Mouse (Mus musculus) C2C12 (cell line): ENCODE measurements around the gene Olfr113. TPM values are rescaled to one million over a fixed set of nuclear protein-coding genes. Genes with fewer than 3 reads are reported as not detected.

Experiments used
- H3K27me3 ChIP-seq: one replicate; pipeline ENCODE4 v1.6.1; 2011; ENCODE audit not compliant: control insufficient read depth, insufficient read depth, insufficient read length
- H3K36me3 ChIP-seq: one replicate; pipeline ENCODE4 v1.6.1; 2011; ENCODE audit not compliant: control insufficient read depth, insufficient read depth
- H3K4me3 ChIP-seq: one replicate; pipeline ENCODE4 v1.5.1; 2011; ENCODE audit warnings: mild to moderate bottlenecking, control low read depth; ENCODE audit not compliant: poor library complexity, insufficient read depth, severe bottlenecking
- H3K79me2 ChIP-seq: one replicate; pipeline ENCODE4 v1.6.1; 2011; ENCODE audit not compliant: control insufficient read depth, insufficient read depth
- H3K79me3 ChIP-seq: one replicate; pipeline ENCODE4 v1.6.1; 2011; ENCODE audit warnings: low read depth, control low read depth
- H3ac ChIP-seq: one replicate; pipeline ENCODE3; 2011; ENCODE audit warnings: low read depth; ENCODE audit not compliant: control insufficient read depth, insufficient read length
- CEBPB ChIP-seq: IDR thresholded peaks from one replicate; pipeline ENCODE4 v1.6.1; 2011; ENCODE audit warnings: low read depth, mild to moderate bottlenecking, control low read depth, moderate library complexity
- CTCF ChIP-seq: IDR thresholded peaks from one replicate; pipeline ENCODE4 v1.5.1; 2011; ENCODE audit not compliant: control insufficient read depth, insufficient read depth, insufficient read length
- FOSL1 ChIP-seq: IDR thresholded peaks from one replicate; pipeline ENCODE4 v1.8.0; 2011; ENCODE audit warnings: mild to moderate bottlenecking, low read length; ENCODE audit not compliant: poor library complexity, insufficient read depth, severe bottlenecking
- MAX ChIP-seq: IDR thresholded peaks from one replicate; pipeline ENCODE4 v1.6.1; 2011; ENCODE audit warnings: mild to moderate bottlenecking, control low read depth
- MYOD1 ChIP-seq: IDR thresholded peaks from one replicate; pipeline ENCODE4 v1.6.1; 2011; ENCODE audit warnings: low read depth; ENCODE audit not compliant: control insufficient read depth, insufficient read length
- MYOG ChIP-seq: IDR thresholded peaks from one replicate; pipeline ENCODE4 v1.6.1; 2011; ENCODE audit not compliant: control insufficient read depth, insufficient read length; ENCODE audit errors: extremely low read depth
- USF1 ChIP-seq: IDR thresholded peaks from one replicate; pipeline ENCODE4 v1.6.1; 2011; ENCODE audit warnings: low read depth, mild to moderate bottlenecking, control low read depth, moderate library complexity
- long read RNA-seq, 2 experiments: library from polyadenylated mRNA; unstranded; transcript quantifications; one replicate each; pipeline ENCODE4 v2.0.0; 2019 to 2020
- polyA plus RNA-seq: library from polyadenylated mRNA; unstranded; fragments of >200 nt; fragmentation: generic; extraction: Trizol; gene quantifications from one replicate; pipeline ENCODE4 v1.2.1, GENCODE M21; 2012; ENCODE audit warnings: missing spikeins

The Olfr113 gene
- not detected for polyA plus RNA-seq
- long read RNA-seq, experiment 1, result 0 reads
- long read RNA-seq, experiment 2, result 0 reads

DNA sequence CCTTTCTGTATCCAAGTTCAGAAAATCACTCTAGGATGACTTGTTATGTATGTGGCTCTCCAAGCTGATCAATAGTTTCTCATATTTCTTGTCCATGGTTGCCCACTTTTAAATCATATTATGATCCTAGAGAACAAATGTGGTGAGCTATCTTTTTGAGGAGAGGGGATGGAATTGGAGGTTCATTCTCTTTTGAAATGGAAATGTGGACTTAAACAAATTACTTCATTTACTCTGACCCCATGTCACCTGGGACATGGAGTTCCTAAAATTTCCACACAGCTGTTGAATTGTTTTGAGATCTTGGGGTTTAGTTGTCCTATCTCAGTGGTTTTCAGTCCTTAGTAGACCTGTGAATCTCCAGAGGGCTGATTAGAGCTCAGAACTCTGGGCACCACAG lies at the start of gene Olfr113:
Olfr113 (minus strand) TSS at position 101 of the 400 bp plus-strand sequence.
- H3K79me2 ChIP-seq, result no peaks in the 10 kb centered on the region
- no peaks in the 10 kb centered on the region for H3K79me3 ChIP-seq
- no peaks in the 10 kb centered on the region for H3K27me3 ChIP-seq
- H3ac ChIP-seq, result no peak within 1 kb of the TSS
- no peak for TF ChIP-seq MYOG
- no peak for TF ChIP-seq MYOD1
- no peak for TF ChIP-seq CTCF
- TF ChIP-seq CEBPB, result no peak
- no peak for TF ChIP-seq FOSL1
- H3K36me3 ChIP-seq, result no peaks in the 10 kb centered on the region
- H3K4me3 ChIP-seq, result no peak within 1 kb of the TSS

DNA sequence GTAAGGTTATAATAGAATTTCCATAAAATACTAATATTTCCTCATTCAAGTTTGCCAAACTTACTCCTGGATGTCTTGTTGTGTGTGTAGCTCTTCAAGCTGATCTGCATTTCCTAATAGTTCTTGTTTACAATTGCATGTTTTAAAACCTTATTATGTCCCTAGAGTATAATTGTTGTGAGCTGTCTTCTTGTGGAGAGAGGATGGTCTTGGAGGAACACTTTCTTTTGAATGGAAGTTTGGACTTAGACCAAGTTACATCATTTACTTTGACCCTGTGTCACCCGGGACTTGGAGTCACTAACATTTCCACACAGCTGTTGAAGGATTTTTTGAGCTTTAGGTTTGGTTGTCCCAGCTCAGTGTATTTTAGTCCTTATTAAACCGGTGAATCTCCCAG lies 49.5 kb upstream of the Olfr113 start, which contains the start of the genes Olfr115 and Olfr116:
Olfr115 (minus strand) TSS at position 101 of the 400 bp plus-strand sequence.
Olfr116 (minus strand) TSS at position 191 of the 400 bp plus-strand sequence.
- Histone ChIP-seq H3K79me3 (no peaks in the 10 kb centered on the region), H3K36me3 (no peaks in the 10 kb centered on the region), H3K27me3 (no peaks in the 10 kb centered on the region), H3K79me2 (no peaks in the 10 kb centered on the region), H3ac (no peak within 1 kb of the TSS), H3K4me3 (no peak within 1 kb of the TSS)
- TF ChIP-seq MAX (no peak), FOSL1 (no peak), MYOD1 (no peak), CTCF (no peak), CEBPB (no peak), USF1 (no peak)

DNA sequence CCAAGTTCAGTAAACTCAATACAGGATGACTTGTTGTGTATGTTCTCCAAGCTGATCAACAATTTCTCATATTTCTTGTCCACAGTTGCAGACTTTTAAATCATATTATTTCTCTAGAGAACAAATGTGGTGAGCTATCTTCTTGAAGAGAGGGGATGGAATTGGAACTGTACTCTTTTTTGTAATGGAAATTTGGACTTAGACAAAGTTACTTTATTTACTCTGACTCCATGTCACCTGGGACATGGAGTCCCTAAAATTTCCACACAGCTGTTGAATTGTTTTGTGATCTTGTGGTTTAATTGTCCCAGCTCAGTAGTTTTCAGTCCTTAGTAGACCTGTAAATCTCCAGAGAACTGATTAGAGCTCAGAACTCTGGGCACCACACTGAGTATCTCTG lies 15.2 kb upstream of the Olfr113 start, which contains the start of gene Olfr114:
Olfr114 (minus strand) TSS at position 101 of the 400 bp plus-strand sequence.
- H3K36me3 ChIP-seq, result no peaks in the 10 kb centered on the region
- no peaks in the 10 kb centered on the region for H3K79me3 ChIP-seq
- TF ChIP-seq CTCF (no peak), USF1 (no peak), MYOD1 (no peak), MAX (no peak), MYOG (no peak), CEBPB (no peak), FOSL1 (no peak)

DNA sequence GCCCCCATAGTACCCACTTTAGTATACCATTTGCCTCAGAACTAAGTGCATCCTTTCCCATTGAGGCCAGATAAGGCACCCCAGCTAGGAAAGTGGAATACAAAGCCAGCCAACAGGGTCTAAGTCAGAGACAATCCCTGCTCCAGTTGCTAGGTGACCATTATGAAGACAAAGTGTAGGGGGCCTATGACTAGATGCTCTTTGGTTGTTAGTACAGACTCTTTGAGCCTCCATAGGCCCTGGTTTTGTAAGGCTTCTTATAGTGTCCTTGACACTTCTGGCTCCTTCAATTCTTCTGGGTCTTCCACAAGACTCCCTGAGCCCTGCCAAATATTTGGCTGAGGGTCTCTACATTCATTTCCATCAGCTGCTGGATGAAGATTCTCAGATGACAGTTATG lies 8.1 kb downstream of the Olfr113 start, which contains the start of gene Olfr112:
Olfr112 (minus strand) TSS at position 101 of the 400 bp plus-strand sequence.
- Histone ChIP-seq H3K36me3 (no peaks in the 10 kb centered on the region), H3K79me2 (no peaks in the 10 kb centered on the region), H3K4me3 (no peak within 1 kb of the TSS), H3K27me3 (no peaks in the 10 kb centered on the region), H3ac (no peak within 1 kb of the TSS), H3K79me3 (no peaks in the 10 kb centered on the region)
- TF ChIP-seq MAX, result no peak
- no peak for TF ChIP-seq MYOG
- TF ChIP-seq USF1, result no peak
- TF ChIP-seq CTCF, result no peak
- TF ChIP-seq FOSL1, result no peak
- no peak for TF ChIP-seq CEBPB
- no peak for TF ChIP-seq MYOD1

More for the DNA sequence above, 15.2 kb upstream of the Olfr113 start, which contains the start of gene Olfr114:
- Histone ChIP-seq H3ac (no peak within 1 kb of the TSS), H3K4me3 (no peak within 1 kb of the TSS), H3K27me3 (no peaks in the 10 kb centered on the region), H3K79me2 (no peaks in the 10 kb centered on the region)

DNA sequence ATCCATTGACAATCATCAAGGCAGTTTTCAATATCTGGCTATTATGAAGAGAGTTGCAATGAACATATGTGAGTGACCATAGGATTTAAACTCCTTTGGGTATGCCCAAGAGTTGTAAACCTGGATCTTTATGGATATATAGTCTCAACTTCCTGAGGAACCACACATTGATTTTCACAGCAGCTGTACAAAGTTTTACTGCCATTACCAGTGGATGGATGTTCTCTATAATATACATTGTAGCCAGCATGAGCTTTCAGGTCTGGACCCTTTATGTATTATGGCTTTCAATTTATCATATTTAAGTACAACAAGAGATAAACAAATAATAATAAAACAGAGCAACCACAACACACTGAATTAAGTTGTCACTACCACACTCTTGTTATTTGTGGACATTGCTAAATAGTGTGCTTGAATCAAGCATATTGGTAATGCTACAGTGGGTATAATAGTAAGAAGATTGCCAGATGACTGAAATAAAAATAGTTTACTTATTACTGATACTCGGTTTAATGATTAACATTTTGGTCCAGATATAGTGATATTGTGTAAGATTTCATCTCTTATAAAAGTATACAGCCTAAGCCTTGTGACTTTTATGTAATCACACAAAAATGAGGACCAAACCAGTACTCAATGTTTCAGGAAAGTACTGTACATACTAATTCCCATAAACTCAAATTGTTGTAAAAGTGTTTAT lies 18.4 kb downstream of the Olfr113 start:
- Histone ChIP-seq H3ac (no peak overlapping the region), H3K79me3 (no peaks in the 10 kb centered on the region), H3K36me3 (no peaks in the 10 kb centered on the region), H3K79me2 (no peaks in the 10 kb centered on the region), H3K27me3 (no peaks in the 10 kb centered on the region), H3K4me3 (no peak overlapping the region)
- no peak for TF ChIP-seq MYOD1
- no peak for TF ChIP-seq MAX
- no peak for TF ChIP-seq CTCF
- no peak for TF ChIP-seq CEBPB
- no peak for TF ChIP-seq USF1
- no peak for TF ChIP-seq MYOG
- no peak for TF ChIP-seq FOSL1

DNA sequence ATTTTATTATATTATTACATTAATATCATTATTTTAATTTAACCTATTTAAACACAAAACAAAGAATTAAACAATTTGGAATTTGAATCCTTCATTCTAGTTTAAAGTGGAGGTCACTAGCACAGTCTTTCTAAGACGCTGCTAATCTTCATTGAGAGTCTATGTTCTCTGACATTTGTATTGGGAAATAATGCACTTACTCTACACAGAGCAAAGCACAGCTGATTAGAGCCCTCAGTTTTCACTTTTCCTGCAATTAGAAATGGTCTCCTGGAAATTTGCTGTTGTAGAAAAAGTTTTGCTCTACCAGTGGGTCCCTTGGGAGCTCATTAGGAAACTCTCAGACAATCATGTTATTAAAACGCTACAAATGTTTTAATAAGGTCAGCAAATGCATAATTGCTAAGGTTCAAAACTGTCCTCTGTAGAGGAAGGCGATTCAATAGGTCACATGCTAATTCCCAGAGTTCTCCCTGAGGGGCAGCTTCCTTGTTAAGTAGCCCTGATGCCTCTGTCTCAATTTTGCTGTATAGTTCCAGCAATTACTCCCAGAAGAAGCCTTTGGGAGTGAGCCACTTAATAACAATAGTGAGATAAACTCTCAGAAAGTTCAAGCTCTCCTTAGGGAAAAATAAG lies 33.5 kb downstream of the Olfr113 start:
- TF ChIP-seq MAX (no peak), MYOG (no peak), CTCF (no peak), CEBPB (no peak)
- Histone ChIP-seq H3K4me3 (no peak overlapping the region), H3K27me3 (no peaks in the 10 kb centered on the region), H3K36me3 (no peaks in the 10 kb centered on the region), H3K79me3 (no peaks in the 10 kb centered on the region), H3ac (no peak overlapping the region), H3K79me2 (no peaks in the 10 kb centered on the region)
